Mouse (Mus musculus): ENCODE data around the gene Acot3.
"Not testable (repeated sequence)": the region's sequence is repeated elsewhere in the genome, so short reads cannot be mapped to it uniquely, and the experiment has no call there.

DNA sequence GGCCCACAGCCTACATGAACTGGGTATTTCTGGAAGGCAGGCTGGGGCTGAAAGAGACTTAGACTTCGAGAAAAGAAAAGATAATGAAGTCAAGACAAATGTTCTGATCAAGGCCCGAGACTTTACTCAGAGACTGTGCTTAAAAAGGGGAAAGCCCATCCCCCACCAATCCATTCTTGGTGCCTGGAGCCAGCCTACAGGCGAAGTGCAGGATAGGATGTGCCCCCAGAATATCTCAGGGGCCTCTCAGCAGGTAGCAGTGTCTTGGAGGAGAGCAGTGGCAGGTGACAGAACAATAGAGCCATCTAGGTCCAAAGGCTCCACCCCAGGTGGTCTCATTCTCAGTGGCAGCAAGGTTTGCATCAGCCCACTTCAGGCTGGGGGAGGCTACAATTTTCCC lies 23.6 kb upstream of the Acot3 start:
- TF ChIP-seq CTCF, EP300 (IDR thresholded peaks at IDR 0.05; ENCODE audit: low read depth): not testable (repeated sequence)
